Mouse (Mus musculus) brain, embryonic 18.5 days (tissue): ENCODE measurements around the gene Tcaim.
"Not testable (repeated sequence)": the region's sequence is repeated elsewhere in the genome, so short reads cannot be mapped to it uniquely, and the experiment has no call there.

ENCODE experiments used
- DNase-seq: peaks from one replicate; pipeline ENCODE4 v3.0.0-alpha.2; 2012; ENCODE audit warnings: low read depth, low spot score

Gene Tcaim

GRCm38 (mm10) chr9:122854526-122854925 lies 49.2 kb downstream of the Tcaim start:
- no peak for DNase-seq

DNA sequence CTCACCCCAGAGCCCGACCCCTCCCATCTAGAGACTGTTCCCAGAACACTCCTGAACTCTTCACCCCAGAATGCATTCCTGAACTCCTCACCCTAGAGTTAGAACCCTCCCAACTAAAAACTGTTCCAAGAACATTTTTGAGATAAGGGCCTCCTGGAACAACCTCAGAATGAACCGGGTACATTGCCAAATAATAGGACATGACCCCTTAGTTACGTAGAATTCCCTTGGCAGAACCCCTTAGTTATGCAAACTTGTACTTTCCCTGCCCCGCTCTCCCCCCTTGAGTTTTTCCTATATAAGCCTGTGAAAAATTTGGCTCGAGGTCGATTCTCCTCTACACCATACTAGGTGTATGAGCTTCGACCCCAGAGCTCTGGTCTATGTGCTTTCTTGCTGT lies 49.8 kb downstream of the Tcaim start:
- not testable (repeated sequence) for DNase-seq

GRCm38 (mm10) chr9:122855617-122856016 lies 50.3 kb downstream of the Tcaim start:
- DNase-seq, result no peak

- no peak for DNase-seq
These were observed 51.4 kb downstream of the Tcaim start for GRCm38 (mm10) chr9:122856716-122857115.

GRCm38 (mm10) chr9:122860752-122861151 lies 55.4 kb downstream of the Tcaim start:
- no peak for DNase-seq

DNA sequence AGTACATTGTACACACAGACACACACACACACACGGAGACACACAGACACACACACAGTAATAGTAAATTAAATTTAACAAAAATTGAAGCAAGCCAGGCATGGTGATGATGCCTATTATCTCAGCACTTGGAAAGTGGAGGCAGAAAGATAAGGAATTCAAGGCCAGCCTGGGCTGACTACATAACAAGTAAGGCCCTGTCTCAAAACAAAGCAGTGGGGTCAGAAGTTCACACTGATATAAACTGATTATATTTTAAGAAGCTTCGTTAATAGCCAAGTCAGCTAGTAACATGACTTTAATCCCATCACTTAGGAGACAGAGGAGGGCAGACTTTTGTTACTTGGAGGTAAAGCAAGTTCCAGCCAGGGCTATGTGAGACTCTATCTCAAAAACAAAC lies 58.4 kb downstream of the Tcaim start:
- no peak for DNase-seq

- no peak for DNase-seq
These were observed 59.5 kb downstream of the Tcaim start for GRCm38 (mm10) chr9:122864848-122865247.

- peak; percentile 69 for DNase-seq
These were observed 60.4 kb downstream of the Tcaim start, which contains the start of gene Zfp445 for GRCm38 (mm10) chr9:122865697-122866166. Gene Zfp445 (minus strand): TSS chr9:122866006.

GRCm38 (mm10) chr9:122866192-122866591 lies 60.9 kb downstream of the Tcaim start:
- DNase-seq, result no peak

DNA sequence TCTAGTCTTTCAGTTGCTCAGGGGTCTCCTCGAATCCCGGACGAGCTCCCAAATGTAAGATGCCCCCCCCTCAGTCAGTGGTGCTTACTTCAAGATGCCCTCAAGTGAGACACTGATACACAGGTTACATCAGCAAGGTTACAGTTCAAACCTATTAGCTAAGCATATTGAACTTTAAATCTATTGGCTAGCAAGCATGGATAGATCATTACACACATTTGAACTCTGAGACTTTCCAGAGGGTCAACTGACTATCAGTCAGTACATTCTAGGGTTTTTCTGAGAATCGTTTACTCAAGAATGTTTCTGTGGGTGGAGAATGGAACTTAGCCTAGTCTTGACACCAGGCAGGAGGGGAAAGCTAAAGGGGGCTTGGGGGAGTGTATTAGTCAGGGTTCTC lies 67.3 kb downstream of the Tcaim start:
- no peak for DNase-seq

- no peak for DNase-seq
These were observed 69.3 kb downstream of the Tcaim start for GRCm38 (mm10) chr9:122874653-122875052.

GRCm38 (mm10) chr9:122875145-122875544 lies 69.8 kb downstream of the Tcaim start:
- DNase-seq, result no peak

GRCm38 (mm10) chr9:122885385-122885784 lies 80.0 kb downstream of the Tcaim start, which contains the start of gene Zkscan7:
Gene Zkscan7 (plus strand): TSS chr9:122885685.
- no peak for DNase-seq
